Mouse (Mus musculus) brain, embryonic 14.5 days (tissue): ENCODE data around the gene Nup188. TPM values are rescaled to one million over a fixed set of nuclear protein-coding genes. Genes with fewer than 3 reads are reported as not detected.

Experiments used
- DNase-seq: peaks from one replicate; pipeline ENCODE4 v3.0.0-alpha.2; 2011; ENCODE audit warnings: low read depth
- CTCF ChIP-seq: fragments of 200-500 bp; IDR thresholded peaks from 2 replicates; pipeline ENCODE4 v1.5.1; 2012; ENCODE audit warnings: inconsistent platforms, mild to moderate bottlenecking, moderate library complexity, borderline replicate concordance; ENCODE audit not compliant: insufficient read depth, insufficient read length; ENCODE audit errors: extremely low read depth
- POLR2A ChIP-seq: fragments of 200-500 bp; IDR thresholded peaks from 2 replicates; pipeline ENCODE4 v1.6.1; 2012; ENCODE audit warnings: mild to moderate bottlenecking, inconsistent platforms, borderline replicate concordance; ENCODE audit not compliant: poor library complexity, insufficient read depth, insufficient read length, severe bottlenecking; ENCODE audit errors: extremely low read depth
- polyA plus RNA-seq: library from polyadenylated mRNA; depleted of rRNA; stranded (reverse); fragments of >200 nt; gene quantifications from 2 replicates; pipeline ENCODE4 v1.2.3, GENCODE M21; 2012

Gene Nup188
- polyA plus RNA-seq, 1 experiment, result 48.7 TPM

GRCm38 (mm10) chr2:30365281-30366069 is 79.3 kb downstream of the Nup188 start:
- TF ChIP-seq CTCF, result no peak
- no peak for TF ChIP-seq POLR2A

DNA sequence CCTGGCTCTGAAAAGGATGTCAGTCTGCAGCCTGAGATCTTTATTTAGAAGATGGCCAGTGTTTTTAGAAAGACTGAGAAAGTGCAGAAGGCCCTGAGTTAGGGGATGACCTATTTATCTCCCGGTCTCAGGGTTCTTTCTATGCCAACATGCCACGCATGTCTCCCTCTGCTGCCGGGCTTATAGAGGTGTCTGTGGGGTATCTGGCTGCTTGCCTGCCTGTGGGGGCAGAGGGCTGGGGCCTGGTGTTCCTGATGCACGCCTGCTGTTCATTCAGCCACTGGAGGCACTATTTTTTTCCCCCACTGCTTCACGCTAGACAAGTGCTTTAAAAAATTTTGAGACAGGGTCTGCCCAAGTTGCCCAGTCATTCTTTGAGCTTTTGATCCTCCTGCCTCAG is 80.0 kb downstream of the Nup188 start:
- no peak for DNase-seq
- no peak for TF ChIP-seq CTCF
- TF ChIP-seq POLR2A, result no peak

More at GRCm38 (mm10) chr2:30365281-30366069, 79.3 kb downstream of the Nup188 start:
- DNase-seq, result no peak

DNA sequence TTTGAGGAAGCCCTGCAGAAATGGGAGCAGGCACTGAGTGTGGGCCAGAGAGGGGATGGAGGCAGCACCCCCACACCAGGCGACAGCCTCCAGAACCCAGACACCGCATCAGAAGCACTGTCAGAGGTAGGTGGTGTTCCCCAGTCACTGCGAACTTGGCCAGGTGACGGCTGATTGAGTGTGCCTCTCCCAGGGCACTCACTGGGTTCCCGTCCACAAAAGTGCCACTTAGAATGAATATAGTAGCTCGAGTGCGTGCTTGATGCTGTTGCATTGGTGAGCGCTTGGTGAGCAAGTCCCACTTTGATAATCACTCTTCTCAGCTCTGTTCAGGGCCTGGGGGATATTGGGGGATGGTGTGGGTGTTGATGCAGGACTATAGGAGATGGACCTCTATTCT is 85.3 kb downstream of the Nup188 start:
- no peak for TF ChIP-seq POLR2A
- no peak for DNase-seq

- TF ChIP-seq CTCF (no peak), POLR2A (no peak)
- DNase-seq, result no peak
Observed at GRCm38 (mm10) chr2:30372726-30373125, 86.5 kb downstream of the Nup188 start.

DNA sequence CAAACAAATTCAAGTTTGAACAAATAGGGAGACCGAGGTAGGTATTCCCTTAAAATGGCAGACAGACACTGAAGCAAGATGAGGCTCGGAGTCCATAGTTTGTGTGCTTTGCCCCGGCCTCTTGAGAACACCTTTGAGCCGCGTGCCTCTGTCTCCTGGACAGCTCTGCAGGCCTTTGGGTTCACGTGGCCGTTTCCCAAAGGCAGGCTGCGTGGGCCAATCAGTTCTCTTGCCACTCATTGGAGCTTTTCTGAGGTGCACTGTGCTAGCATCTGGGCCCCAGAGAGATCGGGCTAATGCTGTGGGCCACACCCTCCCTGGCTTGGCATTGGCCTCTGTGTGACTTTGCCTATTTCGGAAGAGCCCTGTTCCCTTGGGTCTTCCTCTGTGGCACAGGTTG is 89.7 kb downstream of the Nup188 start:
- no peak for DNase-seq
- no peak for TF ChIP-seq POLR2A
- no peak for TF ChIP-seq CTCF

GRCm38 (mm10) chr2:30377721-30378120 is 91.5 kb downstream of the Nup188 start:
- DNase-seq, result no peak
- TF ChIP-seq CTCF, result no peak

- no peak for TF ChIP-seq CTCF
- no peak for TF ChIP-seq POLR2A
- no peak for DNase-seq
Observed at GRCm38 (mm10) chr2:30379307-30379706, 93.1 kb downstream of the Nup188 start.

DNA sequence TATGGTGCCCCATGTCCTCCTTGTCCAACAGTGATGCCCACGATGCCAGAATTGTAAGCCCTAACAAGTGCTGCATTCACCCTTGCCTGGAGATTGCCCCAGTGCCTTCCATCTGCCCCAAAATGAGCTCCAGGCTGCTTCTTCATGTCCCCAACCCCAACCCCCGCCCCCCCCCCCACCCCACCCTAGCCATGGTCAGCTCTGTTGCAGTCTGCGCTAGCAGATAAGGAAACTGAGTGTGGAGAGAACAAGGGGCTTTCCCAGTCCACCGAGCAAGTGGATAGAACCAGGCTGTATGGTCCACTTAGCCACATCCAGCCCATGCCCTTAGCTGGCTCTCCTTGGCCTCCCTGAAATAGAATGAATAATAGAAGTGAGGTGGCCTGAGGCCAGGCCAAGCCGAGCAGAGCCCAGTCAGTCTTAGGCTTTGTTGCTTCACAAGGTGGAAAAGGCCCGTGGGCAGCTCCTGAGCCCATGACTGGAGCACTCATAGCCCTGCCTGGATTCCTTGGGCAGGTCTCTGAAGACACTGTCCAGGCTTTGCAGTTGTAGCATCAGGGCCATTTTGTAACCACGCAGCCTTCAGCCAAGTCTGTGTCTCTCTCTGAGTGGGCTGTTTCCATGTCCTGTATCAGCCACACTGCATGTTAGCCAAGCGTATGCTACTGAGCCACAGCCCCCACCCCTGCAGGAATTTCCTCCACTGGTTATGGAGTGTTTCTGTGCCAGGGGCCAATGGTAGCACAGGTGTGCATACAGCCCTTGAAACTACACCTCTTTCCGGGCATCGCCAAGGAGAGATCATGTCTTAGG is 94.6 kb downstream of the Nup188 start:
- TF ChIP-seq POLR2A (no peak), CTCF (no peak)
- no peak for DNase-seq

DNA sequence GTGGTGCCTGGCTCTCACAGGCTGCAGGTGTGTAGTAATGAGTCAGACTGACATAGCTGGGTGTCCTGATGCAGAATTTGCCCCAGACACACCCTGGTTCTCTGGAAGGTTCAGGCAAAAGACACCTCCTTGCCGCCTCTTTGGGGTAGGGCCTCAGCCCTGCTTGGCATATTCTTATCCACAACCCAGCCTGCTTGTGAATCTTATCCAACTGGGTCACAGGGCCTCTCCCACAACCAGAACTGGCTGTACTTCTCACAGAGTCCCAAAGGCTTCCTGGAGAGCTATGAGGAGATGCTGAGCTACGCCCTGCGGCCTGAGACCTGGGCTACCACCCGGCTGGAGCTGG is 95.2 kb downstream of the Nup188 start:
- no peak for TF ChIP-seq CTCF
- no peak for TF ChIP-seq POLR2A
- DNase-seq, result no peak

DNA sequence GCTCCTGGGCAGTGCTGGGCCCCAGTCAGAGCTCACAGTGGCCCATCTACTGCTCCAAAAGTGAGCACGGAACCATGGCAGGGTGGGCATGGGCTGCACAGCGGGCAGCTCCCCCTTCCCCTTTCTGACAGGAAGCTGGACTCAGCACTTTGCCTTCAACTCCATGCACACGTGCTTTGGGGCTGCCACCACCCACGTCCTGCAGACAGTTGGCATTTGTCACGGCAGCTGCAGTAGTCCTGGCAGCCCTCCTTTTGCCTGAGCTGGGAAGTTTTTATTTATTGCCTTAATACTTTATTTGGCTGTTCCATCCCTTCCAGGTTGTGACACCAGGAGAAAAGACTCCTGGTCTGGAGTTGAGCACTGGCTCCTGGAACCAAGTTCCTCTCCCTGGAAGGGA is 98.6 kb downstream of the Nup188 start:
- TF ChIP-seq CTCF (no peak), POLR2A (no peak)
- DNase-seq, result no peak

DNA sequence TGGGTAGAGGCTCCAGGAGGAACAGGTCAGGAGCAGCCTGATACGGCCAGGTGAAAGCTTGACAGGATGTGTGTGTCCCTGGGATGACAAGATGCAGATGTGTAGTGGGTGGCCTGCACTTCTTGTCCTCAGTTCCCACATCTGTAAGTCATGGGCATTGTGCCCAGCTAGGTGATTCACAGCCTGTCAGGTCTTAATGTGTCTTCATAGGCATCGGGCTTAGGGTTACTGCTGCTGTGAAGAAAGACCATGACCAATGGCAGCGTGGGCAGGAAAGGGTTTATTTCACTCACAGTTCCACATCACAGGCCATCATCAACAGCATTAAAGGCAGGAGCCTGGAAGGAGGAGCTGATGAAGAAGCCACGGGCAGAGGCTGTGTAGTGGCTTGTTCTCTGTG is 99.4 kb downstream of the Nup188 start:
- TF ChIP-seq CTCF, result no peak
- TF ChIP-seq POLR2A, result no peak
- DNase-seq, result no peak

- DNase-seq, result no peak
- no peak for TF ChIP-seq POLR2A
- TF ChIP-seq CTCF, result no peak
Observed at GRCm38 (mm10) chr2:30386913-30387312, 100.7 kb downstream of the Nup188 start.
